In the genomic region with DNA sequence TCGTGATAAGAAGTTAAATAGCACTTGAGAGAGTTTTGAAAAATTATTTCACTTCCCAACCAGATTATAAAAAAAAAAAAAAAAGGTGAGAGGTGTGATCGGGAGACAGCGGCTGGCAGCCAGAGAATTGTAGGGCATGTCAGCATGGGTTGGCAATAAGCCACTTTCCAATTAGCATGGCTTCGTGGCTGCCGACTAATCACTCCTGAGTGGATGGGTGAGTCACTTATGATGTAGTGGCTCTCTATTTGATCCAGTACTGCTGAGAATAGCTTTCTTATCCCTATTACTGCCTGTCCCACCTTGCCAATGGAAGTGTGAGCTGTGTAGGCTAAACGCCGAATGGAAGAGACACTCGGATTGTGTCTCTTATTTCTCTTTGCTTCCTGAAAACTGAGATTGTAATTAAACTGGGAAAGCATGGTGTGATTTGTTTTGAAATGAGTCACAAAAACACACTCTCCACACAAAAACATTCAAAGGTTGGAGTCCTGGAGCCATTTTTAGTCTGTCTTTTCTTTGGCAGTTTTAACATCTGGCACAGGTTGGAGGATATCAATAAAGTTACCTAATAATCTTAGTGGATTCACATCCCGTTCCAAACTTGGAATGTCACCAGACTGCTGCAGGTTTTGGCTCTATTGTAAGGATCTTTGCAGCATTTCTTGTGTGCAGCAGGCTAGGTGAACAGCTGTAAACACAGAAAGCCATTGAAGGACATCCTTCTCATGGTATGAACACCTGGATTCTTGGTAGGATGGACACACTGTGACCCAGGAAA, we compare ENCODE assay signal across 14 mouse cellular contexts.
A peak's percentile ranks its signal among the peaks of the same experiment; 100 is the strongest.
DNase-seq lines count a peak whose midpoint lies in the region; ATAC-seq and TF ChIP-seq lines count a peak whose summit lies in the region.
"Had no signal": no experiment of that assay in that cellular context is flagged by ENCODE, and none has a peak within 500 bp of the region (broad histone marks: within the 10 kb centered on the region; RNA-seq: fewer than 3 reads in every experiment).

No protein-coding gene starts in this region.

- no peak overlapping the region for H3K4me3 ChIP-seq in hindbrain, postnatal 0 days (ENCODE audit: low read length)
- H3K4me3 ChIP-seq in hindbrain, embryonic 10.5 days, result no peak overlapping the region
- H3K4me3 ChIP-seq in embryonic facial prominence, embryonic 15.5 days (replicated peaks), result no peak overlapping the region
- H3K4me3 ChIP-seq in intestine, embryonic 15.5 days (replicated peaks), result no peak overlapping the region
- H3K4me3 ChIP-seq: embryonic facial prominence, embryonic 12.5 days; hindbrain, embryonic 15.5 days; layer of hippocampus, adult 2 months; midbrain, embryonic 12.5 days had no signal

- H3K27me3 ChIP-seq in hindbrain, postnatal 0 days (ENCODE audit: insufficient read depth, low read length), result no peaks in the 10 kb centered on the region
- no peaks in the 10 kb centered on the region for H3K27me3 ChIP-seq in hindbrain, embryonic 10.5 days (ENCODE audit: insufficient read depth, poor library complexity, severe bottlenecking)
- no peaks in the 10 kb centered on the region for H3K27me3 ChIP-seq in Patski
- H3K27me3 ChIP-seq in embryonic facial prominence, embryonic 15.5 days, result no peaks in the 10 kb centered on the region
- no peaks in the 10 kb centered on the region for H3K27me3 ChIP-seq in intestine, embryonic 15.5 days (replicated peaks)
- H3K27me3 ChIP-seq: embryonic facial prominence, embryonic 12.5 days; hindbrain, embryonic 15.5 days; midbrain, embryonic 12.5 days had no signal

- peaks cover 23% of the 10 kb centered on the region for H3K4me1 ChIP-seq in hindbrain, postnatal 0 days (ENCODE audit: insufficient read depth, low read length)
- H3K4me1 ChIP-seq in hindbrain, embryonic 10.5 days (replicated peaks), result peaks cover 26% of the 10 kb centered on the region
- H3K4me1 ChIP-seq in embryonic facial prominence, embryonic 15.5 days, result peaks cover 23% of the 10 kb centered on the region
- no peaks in the 10 kb centered on the region for H3K4me1 ChIP-seq in intestine, embryonic 15.5 days (replicated peaks)

- ATAC-seq in hindbrain, postnatal 0 days, result 0 out of 2 replicates have a peak, but pooled peaks have one; percentile 46
- ATAC-seq in Patski, result no peak
- 0 out of 2 replicates have a peak, but pooled peaks have one; percentile 60 for ATAC-seq in embryonic facial prominence, embryonic 15.5 days (ENCODE audit: insufficient number of reproducible peaks, low FRiP score, low TSS enrichment, low read depth)
- ATAC-seq in intestine, embryonic 15.5 days, result no peak
- no peak for ATAC-seq in CD4-positive, CD25-positive, alpha-beta regulatory T cell, adult 4 months

- POLR2A ChIA-PET in Patski (lab: Charles Lee), result no interaction called here

- H3K27ac ChIP-seq in hindbrain, postnatal 0 days, result no peak overlapping the region
- no peak overlapping the region for H3K27ac ChIP-seq in hindbrain, embryonic 10.5 days
- H3K27ac ChIP-seq in embryonic facial prominence, embryonic 15.5 days (replicated peaks), result peak overlapping the region; percentile 34; the same call in 1 of the 2 replicates
- no peak overlapping the region for H3K27ac ChIP-seq in intestine, embryonic 15.5 days
- H3K27ac ChIP-seq: liver, embryonic 14.5 days had no signal

- no peak overlapping the region for H3K9ac ChIP-seq in hindbrain, postnatal 0 days (replicated peaks; ENCODE audit: low read length)
- H3K9ac ChIP-seq in embryonic facial prominence, embryonic 15.5 days, result no peak overlapping the region
- no peak overlapping the region for H3K9ac ChIP-seq in intestine, embryonic 15.5 days
- H3K9ac ChIP-seq: embryonic facial prominence, embryonic 12.5 days; hindbrain, embryonic 15.5 days; liver, embryonic 14.5 days; midbrain, embryonic 12.5 days had no signal

- CTCF ChIA-PET in Patski (lab: Charles Lee), result no interaction called here

- no peaks in the 10 kb centered on the region for H3K9me3 ChIP-seq in hindbrain, postnatal 0 days (ENCODE audit: low read length)
- no peaks in the 10 kb centered on the region for H3K9me3 ChIP-seq in hindbrain, embryonic 10.5 days
- no peaks in the 10 kb centered on the region for H3K9me3 ChIP-seq in embryonic facial prominence, embryonic 15.5 days (replicated peaks)
- no peaks in the 10 kb centered on the region for H3K9me3 ChIP-seq in intestine, embryonic 15.5 days
- H3K9me3 ChIP-seq: embryonic facial prominence, embryonic 12.5 days; hindbrain, embryonic 15.5 days; midbrain, embryonic 12.5 days had no signal

- H3K36me3 ChIP-seq in hindbrain, postnatal 0 days (ENCODE audit: insufficient read depth, low read length), result no peaks in the 10 kb centered on the region
- H3K36me3 ChIP-seq in hindbrain, embryonic 10.5 days, result peaks cover 11% of the 10 kb centered on the region; the same call in 1 of the 2 replicates
- H3K36me3 ChIP-seq in embryonic facial prominence, embryonic 15.5 days, result no peaks in the 10 kb centered on the region
- H3K36me3 ChIP-seq in intestine, embryonic 15.5 days, result no peaks in the 10 kb centered on the region
- H3K36me3 ChIP-seq: embryonic facial prominence, embryonic 12.5 days; hindbrain, embryonic 15.5 days; midbrain, embryonic 12.5 days had no signal

- no peak for TF ChIP-seq CTCF in hindbrain, postnatal 0 days (IDR thresholded peaks at IDR 0.05; ENCODE audit: low read depth)
- TF ChIP-seq CTCF in Patski (IDR thresholded peaks at IDR 0.05), result no peak

- intact Hi-C loops in heart, postnatal 14 days (cut with DNase I), result loop anchor here (2.0 to 5.0 kb wide), 2 partner anchors 27 to 123 kb away; no protein-coding TSS in a partner anchor

- in situ Hi-C loops in Patski (cut with MboI; ENCODE audit: low pct_unique_long_range_greater_than_20kb), result no loop called here

- DNase-seq in hindbrain, postnatal 0 days (ENCODE audit: low spot score), result peak; percentile 78
- DNase-seq in hindbrain, embryonic 10.5 days (ENCODE audit: low spot score), result no peak
- peak; percentile 34 for DNase-seq in Patski (ENCODE audit: low read depth, low spot score)
- peak; percentile 25 to 42 for DNase-seq in heart, postnatal 14 days
- DNase-seq in urinary bladder, adult 2 months (ENCODE audit: low spot score), result no peak
- DNase-seq: right cerebral cortex, postnatal 14 days had no signal

- 38% methylated on average over 9 of the region's 9 CpGs for WGBS in hindbrain, postnatal 0 days
- 88% methylated on average over 9 of the region's 9 CpGs for WGBS in hindbrain, embryonic 10.5 days
- 50% methylated on average over 9 of the region's 9 CpGs for WGBS in embryonic facial prominence, embryonic 15.5 days
- 84% methylated on average over 9 of the region's 9 CpGs for whole genome bisulfite sequencing in intestine, embryonic 15.5 days

- H3K4me2 ChIP-seq in hindbrain, postnatal 0 days (ENCODE audit: low read depth, low read length), result no peak overlapping the region
- H3K4me2 ChIP-seq in embryonic facial prominence, embryonic 15.5 days (replicated peaks), result no peak overlapping the region
- no peak overlapping the region for H3K4me2 ChIP-seq in intestine, embryonic 15.5 days (replicated peaks)
- H3K4me2 ChIP-seq: embryonic facial prominence, embryonic 12.5 days; hindbrain, embryonic 15.5 days; midbrain, embryonic 12.5 days had no signal

Comparison
In these comparisons a context has a peak if more than half of its experiments do, and no peak if none do; other contexts are left out.
1. DNase-seq: peak in hindbrain, postnatal 0 days (single experiment), Patski (single experiment) and heart, postnatal 14 days (2 of 2); none in hindbrain, embryonic 10.5 days (single experiment) and urinary bladder, adult 2 months (single experiment).
2. ATAC-seq: peak in hindbrain, postnatal 0 days (single experiment) and embryonic facial prominence, embryonic 15.5 days (single experiment); none in Patski (single experiment), intestine, embryonic 15.5 days (single experiment) and CD4-positive, CD25-positive, alpha-beta regulatory T cell, adult 4 months (single experiment).